Mouse (Mus musculus) forebrain, embryonic 16.5 days (tissue): ENCODE measurements around the gene BC016579. TPM values are rescaled to one million over a fixed set of nuclear protein-coding genes. Genes with fewer than 3 reads are reported as not detected.

Experiments used
- ATAC-seq: fragments of 200-750 bp; cut with Nextera tagmentation; 2 replicates; pipeline ENCODE4 v1.8.0; 2017; ENCODE audit warnings: mild to moderate bottlenecking, moderate library complexity
- H3K27ac ChIP-seq: fragments of 300-500 bp; sonication (generic); 2 replicates; pipeline ENCODE4 v1.5.1; 2014; ENCODE audit warnings: low read length, control low read depth
- H3K27me3 ChIP-seq: fragments of 300-500 bp; sonication (generic); replicated peaks from 2 replicates; pipeline ENCODE4 v1.6.1; 2014; ENCODE audit warnings: low read length; ENCODE audit not compliant: control insufficient read depth, insufficient read depth
- H3K36me3 ChIP-seq: fragments of 300-500 bp; sonication (generic); 2 replicates; pipeline ENCODE4 v1.6.1; 2014; ENCODE audit not compliant: control insufficient read depth, insufficient read depth
- H3K4me1 ChIP-seq: fragments of 300-500 bp; sonication (generic); replicated peaks from 2 replicates; pipeline ENCODE4 v1.6.1; 2014; ENCODE audit warnings: low read length; ENCODE audit not compliant: control insufficient read depth, insufficient read depth
- H3K4me2 ChIP-seq: fragments of 300-500 bp; sonication (generic); 2 replicates; pipeline ENCODE4 v1.6.1; 2014; ENCODE audit warnings: mild to moderate bottlenecking, low read length, control low read depth
- H3K4me3 ChIP-seq: fragments of 300-500 bp; sonication (generic); replicated peaks from 2 replicates; pipeline ENCODE4 v1.5.1; 2014; ENCODE audit warnings: mild to moderate bottlenecking, low read length, control low read depth
- H3K9ac ChIP-seq: fragments of 300-500 bp; sonication (generic); replicated peaks from 2 replicates; pipeline ENCODE4 v1.6.1; 2014; ENCODE audit warnings: low read depth, low read length, control low read depth
- H3K9me3 ChIP-seq: fragments of 300-500 bp; sonication (generic); 2 replicates; pipeline ENCODE4 v1.6.1; 2016; ENCODE audit warnings: low read length; ENCODE audit not compliant: control insufficient read depth
- WGBS: fragments of 180-500 bp; shearing (Covaris S2); extraction: QIAGEN DNeasy Blood & Tissue Kit; methylation state at CpG from one replicate; pipeline ENCODE4 v1.1.7; 2014; 5-methylcytosine and 5-hydroxymethylcytosine counted together
- polyA plus RNA-seq: library from polyadenylated mRNA; unstranded; fragments of >200 nt; fragmentation: Nextera tagmentation; extraction: Ambion mirVana; gene quantifications from 2 replicates; pipeline ENCODE4 v1.2.1, GENCODE M21; 2015

The BC016579 gene
- polyA plus RNA-seq, 1 experiment from 2014 or later: not detected

GRCm38 (mm10) chr16:45629497-45630105 is 24.3 kb downstream of the BC016579 start:
- 81% methylated on average over 8 of the region's 8 CpGs for WGBS
- no peak overlapping the region for H3K9ac ChIP-seq
- no peaks in the 10 kb centered on the region for H3K27me3 ChIP-seq
- no peak overlapping the region for H3K4me2 ChIP-seq
- no peak; the same call in 1 of the 2 replicates for ATAC-seq
- H3K36me3 ChIP-seq: no peaks in the 10 kb centered on the region
- no peak overlapping the region for H3K4me3 ChIP-seq
- no peak overlapping the region for H3K27ac ChIP-seq
- H3K4me1 ChIP-seq: no peaks in the 10 kb centered on the region
- no peaks in the 10 kb centered on the region for H3K9me3 ChIP-seq

- H3K27ac ChIP-seq: no peak overlapping the region
- H3K27me3 ChIP-seq: no peaks in the 10 kb centered on the region
- H3K9me3 ChIP-seq: no peaks in the 10 kb centered on the region
- H3K4me2 ChIP-seq: no peak overlapping the region
- no peak overlapping the region for H3K4me3 ChIP-seq
- no peaks in the 10 kb centered on the region for H3K36me3 ChIP-seq
- 93% methylated on average over 2 of the region's 2 CpGs for WGBS
- no peak for ATAC-seq
- no peak overlapping the region for H3K9ac ChIP-seq
- H3K4me1 ChIP-seq: no peaks in the 10 kb centered on the region
Measured at GRCm38 (mm10) chr16:45625342-45625741, 28.5 kb downstream of the BC016579 start.

DNA sequence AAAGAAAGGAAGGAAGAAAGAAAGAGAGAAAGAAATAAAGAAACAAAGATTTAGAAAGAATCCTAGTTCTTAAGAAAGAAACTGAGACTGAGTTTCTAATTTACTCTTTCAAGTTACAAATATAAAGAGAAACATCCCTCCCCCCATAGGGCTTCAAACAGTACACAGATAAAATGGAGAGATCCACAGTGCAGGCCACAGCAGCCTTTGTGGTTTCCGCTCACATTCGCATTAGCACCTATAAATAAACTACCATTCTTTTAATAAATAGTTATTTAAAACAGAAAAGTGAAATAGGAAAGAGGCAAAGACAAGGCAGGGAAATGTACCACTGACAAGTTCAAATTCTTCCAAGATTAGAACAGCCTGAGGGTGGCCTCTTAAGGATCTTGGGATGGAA is 29.1 kb downstream of the BC016579 start:
- Histone ChIP-seq H3K36me3 (no peaks in the 10 kb centered on the region), H3K27me3 (no peaks in the 10 kb centered on the region), H3K4me3 (no peak overlapping the region), H3K27ac (no peak overlapping the region), H3K9me3 (no peaks in the 10 kb centered on the region), H3K9ac (no peak overlapping the region), H3K4me2 (no peak overlapping the region), H3K4me1 (no peaks in the 10 kb centered on the region)
- 93% methylated on average over 2 of the region's 2 CpGs for WGBS
- ATAC-seq: no peak

- H3K27ac ChIP-seq: no peak overlapping the region
- WGBS: 93% methylated on average over 4 of the region's 4 CpGs
- H3K4me1 ChIP-seq: no peaks in the 10 kb centered on the region
- no peak overlapping the region for H3K4me2 ChIP-seq
- no peak overlapping the region for H3K9ac ChIP-seq
- no peak for ATAC-seq
- H3K4me3 ChIP-seq: no peak overlapping the region
- no peaks in the 10 kb centered on the region for H3K9me3 ChIP-seq
- no peaks in the 10 kb centered on the region for H3K36me3 ChIP-seq
- H3K27me3 ChIP-seq: no peaks in the 10 kb centered on the region
Measured at GRCm38 (mm10) chr16:45623230-45623629, 30.6 kb downstream of the BC016579 start.

GRCm38 (mm10) chr16:45619751-45620375 is 34.0 kb downstream of the BC016579 start:
- H3K4me2 ChIP-seq: no peak overlapping the region
- no peak overlapping the region for H3K4me3 ChIP-seq
- H3K27ac ChIP-seq: no peak overlapping the region
- H3K9ac ChIP-seq: no peak overlapping the region
- no peaks in the 10 kb centered on the region for H3K9me3 ChIP-seq
- no peaks in the 10 kb centered on the region for H3K4me1 ChIP-seq
- WGBS: 84% methylated on average over 8 of the region's 8 CpGs
- ATAC-seq: no peak
- H3K36me3 ChIP-seq: no peaks in the 10 kb centered on the region
- H3K27me3 ChIP-seq: no peaks in the 10 kb centered on the region

GRCm38 (mm10) chr16:45615944-45616343 is 37.9 kb downstream of the BC016579 start:
- no peak overlapping the region for H3K27ac ChIP-seq
- no peak overlapping the region for H3K4me2 ChIP-seq
- no peaks in the 10 kb centered on the region for H3K36me3 ChIP-seq
- WGBS: 100% methylated on average over 1 of the region's 1 CpGs
- H3K4me3 ChIP-seq: no peak overlapping the region
- no peak overlapping the region for H3K9ac ChIP-seq
- no peak for ATAC-seq
- H3K9me3 ChIP-seq: no peaks in the 10 kb centered on the region
- H3K4me1 ChIP-seq: no peaks in the 10 kb centered on the region
- no peaks in the 10 kb centered on the region for H3K27me3 ChIP-seq

DNA sequence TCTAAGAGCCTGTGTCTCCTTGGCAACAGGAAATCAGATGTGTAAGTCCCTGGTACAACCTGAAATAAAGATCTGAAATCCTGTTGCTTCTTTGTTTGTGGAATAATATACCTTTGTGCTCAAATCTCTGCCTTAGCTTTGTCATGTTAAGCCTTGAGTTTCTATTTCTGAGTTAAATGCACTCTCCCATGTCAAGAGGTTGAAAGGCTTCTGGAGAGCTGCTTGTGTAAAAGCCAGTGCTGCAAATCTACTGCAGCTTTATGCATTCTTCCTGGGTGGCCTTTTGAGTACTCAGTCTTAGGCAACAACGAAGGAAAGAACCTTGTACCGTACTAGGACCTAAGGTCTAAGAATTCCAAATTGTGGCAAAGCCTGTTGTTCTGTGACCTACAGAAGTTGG is 40.6 kb downstream of the BC016579 start:
- ATAC-seq: no peak
- no peaks in the 10 kb centered on the region for H3K9me3 ChIP-seq
- no peak overlapping the region for H3K9ac ChIP-seq
- no peak overlapping the region for H3K27ac ChIP-seq
- no peaks in the 10 kb centered on the region for H3K27me3 ChIP-seq
- no peaks in the 10 kb centered on the region for H3K36me3 ChIP-seq
- H3K4me2 ChIP-seq: no peak overlapping the region
- H3K4me1 ChIP-seq: no peaks in the 10 kb centered on the region
- H3K4me3 ChIP-seq: no peak overlapping the region
- WGBS: 32% methylated on average over 2 of the region's 2 CpGs

DNA sequence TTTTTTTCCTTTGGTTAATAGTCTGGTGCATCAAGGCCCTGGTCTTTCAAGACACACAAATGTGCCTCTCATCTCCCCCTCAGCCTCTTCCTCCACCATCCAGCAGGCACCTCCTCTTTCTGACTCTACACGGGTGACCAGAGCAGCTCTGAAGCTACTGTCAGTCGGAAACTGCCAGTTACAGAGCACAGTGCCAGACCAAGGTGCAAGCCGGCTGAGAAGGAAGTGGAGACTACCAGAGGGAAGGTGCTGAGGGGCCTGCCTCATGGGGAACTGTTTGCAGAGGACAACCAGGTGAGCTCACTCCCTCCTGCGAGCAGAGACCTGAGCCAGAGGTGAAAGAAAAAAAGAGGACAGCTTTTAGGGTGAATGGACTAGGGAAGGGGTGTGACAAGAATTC is 43.6 kb downstream of the BC016579 start, which contains the start of gene Gcsam:
TSS of gene Gcsam (plus strand) at position 114 of the 400 bp plus-strand sequence.
- Histone ChIP-seq H3K36me3 (no peaks in the 10 kb centered on the region), H3K9me3 (no peaks in the 10 kb centered on the region), H3K4me1 (no peaks in the 10 kb centered on the region), H3K27ac (no peak within 1 kb of the TSS), H3K27me3 (no peaks in the 10 kb centered on the region), H3K4me2 (no peak within 1 kb of the TSS), H3K9ac (no peak within 1 kb of the TSS), H3K4me3 (no peak within 1 kb of the TSS)
- WGBS: 83% methylated on average over 4 of the region's 4 CpGs
- ATAC-seq: no peak

DNA sequence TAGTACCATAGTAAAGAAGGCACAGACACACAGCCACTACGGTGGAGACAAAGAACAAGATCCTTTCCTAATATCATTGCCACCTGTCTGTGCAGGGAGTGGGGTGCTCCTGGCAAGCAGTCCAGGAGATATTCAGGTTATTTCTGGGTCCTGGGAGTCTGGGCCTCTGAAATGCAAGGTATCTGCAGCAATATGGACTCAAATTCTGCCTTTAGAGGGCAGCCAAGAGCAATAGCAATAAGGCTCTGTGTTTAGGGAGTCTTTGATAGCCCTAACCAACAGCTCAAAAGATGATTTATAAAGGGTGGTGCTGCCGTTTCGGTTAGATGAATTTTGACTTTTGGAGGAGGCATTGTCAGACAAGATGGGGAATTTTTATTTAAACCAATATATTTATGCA is 44.6 kb downstream of the BC016579 start:
- WGBS: 86% methylated on average over 3 of the region's 3 CpGs
- ATAC-seq: no peak
- Histone ChIP-seq H3K27ac (no peak overlapping the region), H3K9me3 (no peaks in the 10 kb centered on the region), H3K36me3 (no peaks in the 10 kb centered on the region), H3K4me1 (no peaks in the 10 kb centered on the region), H3K4me2 (no peak overlapping the region), H3K4me3 (no peak overlapping the region), H3K9ac (no peak overlapping the region), H3K27me3 (no peaks in the 10 kb centered on the region)
